Mouse (Mus musculus): ENCODE data around the gene Gm21903.
"Not testable (repeated sequence)": the region's sequence is repeated elsewhere in the genome, so short reads cannot be mapped to it uniquely, and the experiment has no call there.

Gene Gm21903

GRCm38 (mm10) chr17:39043241-39043640 lies at the start of gene Gm21903:
Gene Gm21903, minus strand, starts transcription at chr17:39043341.
- DNase-seq = no peak

DNA sequence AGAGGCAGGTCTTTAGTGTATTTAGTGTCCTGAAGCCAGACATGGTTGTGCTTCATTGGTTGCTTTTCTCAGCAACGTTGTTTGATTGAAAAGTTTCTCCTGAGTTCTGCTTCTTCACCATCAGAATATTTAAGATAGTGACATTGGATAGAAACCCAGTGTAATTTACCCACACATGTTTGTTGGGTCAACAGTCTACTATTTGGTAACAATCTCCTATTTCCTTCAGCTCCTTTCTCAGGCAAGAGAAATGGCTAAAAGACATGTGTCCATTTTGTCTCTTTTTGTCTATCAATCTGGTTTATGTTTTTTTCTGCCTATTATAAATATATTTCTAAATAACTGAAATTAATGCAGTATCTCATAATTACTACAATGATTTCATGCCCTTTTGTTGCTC lies 33.8 kb upstream of the Gm21903 start, which contains the start of gene Esp23:
Esp23 (minus strand) TSS at position 101 of the 400 bp plus-strand sequence.
- no peak for DNase-seq

DNA sequence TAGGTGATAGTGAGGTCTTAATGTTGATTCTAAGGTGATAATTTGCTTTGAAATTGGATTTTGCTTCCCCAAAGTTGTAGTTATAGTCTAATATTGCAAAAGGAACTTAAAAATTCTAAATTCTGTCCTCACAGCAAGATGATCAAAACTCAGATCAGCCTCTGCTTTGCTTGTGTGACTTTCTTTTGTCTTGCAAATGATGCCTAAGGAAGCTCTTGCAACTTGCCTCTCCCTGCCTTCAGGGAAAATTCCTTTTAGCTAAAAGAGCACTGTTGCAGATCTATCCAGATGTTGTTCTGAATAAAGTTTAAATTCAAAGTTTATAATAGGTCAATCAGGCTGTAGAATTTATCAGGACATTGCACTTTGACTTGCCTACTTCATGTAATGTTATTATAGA lies 20.5 kb upstream of the Gm21903 start:
- DNase-seq = no peak

DNA sequence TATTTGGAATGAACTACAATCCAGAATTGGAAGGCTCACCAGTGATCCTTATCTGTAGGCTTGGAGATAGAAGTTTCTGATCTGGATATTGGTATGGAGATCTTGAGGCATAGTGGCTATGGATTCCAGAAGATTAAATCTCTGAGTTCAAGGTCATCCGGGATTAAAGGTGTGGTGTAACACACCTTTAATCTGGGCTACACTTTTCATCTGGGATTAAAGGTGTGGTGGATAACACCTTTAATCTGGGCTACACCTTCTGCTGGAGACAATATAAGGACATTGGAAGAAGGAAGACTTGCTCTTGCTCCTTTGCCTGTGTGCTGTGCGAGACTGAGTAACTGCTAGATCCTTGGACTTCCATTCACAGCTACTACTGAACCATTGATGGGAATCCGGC lies 6.7 kb downstream of the Gm21903 start, which contains the start of gene Esp24:
Esp24 (plus strand) TSS at position 301 of the 400 bp plus-strand sequence.
- DNase-seq = not testable (repeated sequence)

GRCm38 (mm10) chr17:39017184-39017583 lies 26.0 kb downstream of the Gm21903 start:
- DNase-seq = no peak

DNA sequence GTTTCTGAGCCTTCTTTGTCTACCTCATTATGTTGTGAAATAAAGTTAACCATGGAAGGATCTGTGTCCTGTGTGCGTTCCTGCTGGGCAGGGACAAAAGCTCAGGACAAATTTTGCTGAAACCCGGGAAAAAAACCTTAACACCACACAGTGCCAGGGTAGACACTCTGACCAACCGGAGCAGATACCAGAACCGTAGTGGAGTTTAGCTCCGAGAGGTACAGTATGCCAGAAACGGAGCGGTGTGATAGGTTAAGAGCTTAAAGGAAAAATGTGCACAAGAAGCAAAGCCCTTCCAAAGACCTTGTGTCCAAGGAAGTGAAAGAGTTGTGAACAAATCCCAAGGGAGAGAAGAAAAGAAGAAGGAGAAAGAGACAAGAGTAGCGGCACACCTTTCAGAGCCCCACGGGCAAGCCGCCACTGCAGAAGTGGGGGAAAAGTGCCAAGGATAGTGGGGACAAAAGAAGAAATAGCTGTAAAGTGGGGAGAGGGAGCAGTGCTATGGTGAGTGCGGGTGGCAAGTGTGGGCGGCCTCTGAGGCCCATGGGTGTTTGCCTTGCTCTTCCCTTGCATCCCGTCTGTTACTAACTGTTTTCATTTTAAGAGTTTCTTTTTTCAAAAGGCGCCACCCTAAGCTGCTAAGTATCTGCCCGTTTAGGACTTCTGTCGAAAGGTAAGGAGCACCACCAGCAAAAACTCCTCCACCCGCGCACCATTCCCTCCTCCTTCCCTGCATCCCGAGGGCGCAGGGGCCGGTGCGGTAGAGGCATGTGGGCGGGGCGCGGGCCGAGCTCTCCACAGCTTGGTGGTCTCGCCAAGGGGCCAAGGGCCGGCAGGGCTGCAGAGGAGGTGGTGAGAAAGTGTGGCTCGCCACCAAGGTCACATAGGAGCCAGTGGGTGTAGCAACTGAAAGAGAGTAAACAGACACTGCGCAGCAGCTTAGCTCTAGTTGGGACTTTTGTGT lies 32.2 kb downstream of the Gm21903 start:
- no peak for DNase-seq

DNA sequence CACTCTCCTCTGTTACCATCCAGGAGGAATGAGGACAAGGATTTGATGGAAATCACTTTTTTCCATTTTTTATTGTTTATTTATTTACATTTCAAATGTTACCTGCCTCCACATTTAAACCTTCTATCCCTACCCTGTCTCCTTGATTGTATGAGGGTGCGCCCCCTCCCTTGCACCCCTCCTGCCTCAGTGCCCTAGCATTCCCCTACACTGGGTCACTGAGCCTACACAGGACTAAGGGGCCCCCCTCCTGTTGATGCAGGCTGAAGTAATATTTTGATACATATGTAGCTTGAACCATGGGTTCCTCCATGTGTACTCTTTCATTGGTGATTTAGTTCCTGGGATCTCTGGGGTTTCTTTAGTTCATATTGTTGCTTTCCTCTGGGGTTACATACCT lies 33.3 kb downstream of the Gm21903 start:
- no peak for DNase-seq

Data from kidney, adult 11 months (tissue).